Mouse (Mus musculus) G1E (cell line): ENCODE results near the gene Grik1. TPM values are rescaled to one million over a fixed set of nuclear protein-coding genes. Genes with fewer than 3 reads are reported as not detected.

Experiments
- ATAC-seq: 2 replicates; pipeline ENCODE4 v1.8.0; 2016; ENCODE audit warnings: mild to moderate bottlenecking; ENCODE audit not compliant: insufficient number of reproducible peaks, poor library complexity, low FRiP score, severe bottlenecking; ENCODE audit errors: extremely low read depth
- DNase-seq: peaks from one replicate; pipeline ENCODE4 v3.0.0; 2012; ENCODE audit warnings: low spot score
- H3K27me3 ChIP-seq: 2 replicates; pipeline ENCODE4 v1.6.1; 2012; ENCODE audit warnings: mild to moderate bottlenecking, low read length, inconsistent platforms; ENCODE audit not compliant: insufficient read depth
- H3K36me3 ChIP-seq: replicated peaks from 2 replicates; pipeline ENCODE3; 2012; ENCODE audit warnings: mild to moderate bottlenecking, inconsistent platforms
- H3K4me1 ChIP-seq: 2 replicates; pipeline ENCODE4 v1.6.1; 2012; ENCODE audit warnings: low read depth, low read length, inconsistent platforms, mixed read lengths; ENCODE audit not compliant: insufficient read depth
- H3K4me3 ChIP-seq: 2 replicates; pipeline ENCODE4 v1.5.1; 2012; ENCODE audit warnings: low read depth, mild to moderate bottlenecking, inconsistent platforms, low read length, moderate library complexity, mixed read lengths
- H3K9me3 ChIP-seq: replicated peaks from 2 replicates; pipeline ENCODE4 v1.6.1; 2012; ENCODE audit warnings: inconsistent platforms
- CTCF ChIP-seq: IDR thresholded peaks from 2 replicates; pipeline ENCODE4 v1.5.1; 2012; ENCODE audit warnings: low read depth, low read length, inconsistent platforms, mixed read lengths
- GATA1 ChIP-seq: IDR thresholded peaks from 2 replicates; pipeline ENCODE4 v1.6.1; 2012; ENCODE audit warnings: borderline replicate concordance, low read length, inconsistent platforms, mixed read lengths
- GATA2 ChIP-seq: IDR thresholded peaks from 2 replicates; pipeline ENCODE4 v1.6.1; 2012; ENCODE audit warnings: low read depth, low read length, inconsistent platforms, borderline replicate concordance
- POLR2AphosphoS5 ChIP-seq: IDR thresholded peaks from 2 replicates; pipeline ENCODE4 v1.6.1; 2012; ENCODE audit warnings: low read depth, low read length, inconsistent platforms; ENCODE audit not compliant: insufficient replicate concordance
- TAL1 ChIP-seq: conservative IDR thresholded peaks from 2 replicates; pipeline ENCODE4 v1.6.1; 2012; ENCODE audit warnings: low read depth, low read length, inconsistent platforms, mixed read lengths
- polyA plus RNA-seq: library from polyadenylated mRNA; stranded (reverse); fragments of >175 nt; gene quantifications from 2 replicates; pipeline ENCODE4 v1.2.3, GENCODE M21; 2012
- total RNA-seq, 2 experiments: library from RNA; stranded (forward) in 1 of 2; stranded (reverse) in 1 of 2; fragments of 200-1000 nt in 1 of 2; fragments of >200 nt in 1 of 2; fragmentation: Nextera tagmentation in 1 of 2; gene quantifications; 2 replicates each; pipeline ENCODE4 v1.2.3; 2014 to 2017

The Grik1 gene
- total and polyA plus RNA-seq, 3 experiments, result 0.05 TPM; not detected in 2

GRCm38 (mm10) chr16:87875927-87876326 is 414.1 kb downstream of the Grik1 start:
- TF ChIP-seq GATA2, result no peak
- no peak for TF ChIP-seq CTCF
- TF ChIP-seq GATA1, result no peak
- no peak for TF ChIP-seq TAL1
- no peak for TF ChIP-seq POLR2AphosphoS5
- H3K27me3 ChIP-seq, result no peaks in the 10 kb centered on the region
- peaks cover 8% of the 10 kb centered on the region for H3K9me3 ChIP-seq
- no peaks in the 10 kb centered on the region for H3K36me3 ChIP-seq
- H3K4me1 ChIP-seq, result no peaks in the 10 kb centered on the region
- DNase-seq, result no peak
- no peak overlapping the region for H3K4me3 ChIP-seq
- no peak for ATAC-seq

- H3K4me3 ChIP-seq, result no peak overlapping the region
- peaks cover 17% of the 10 kb centered on the region for H3K9me3 ChIP-seq
- no peaks in the 10 kb centered on the region for H3K27me3 ChIP-seq
- H3K36me3 ChIP-seq, result no peaks in the 10 kb centered on the region
- ATAC-seq, result no peak
- DNase-seq, result no peak
- TF ChIP-seq GATA1 (no peak), CTCF (no peak), GATA2 (no peak), TAL1 (no peak), POLR2AphosphoS5 (no peak)
- no peaks in the 10 kb centered on the region for H3K4me1 ChIP-seq
These were observed 425.5 kb downstream of the Grik1 start for GRCm38 (mm10) chr16:87864526-87864925.

GRCm38 (mm10) chr16:87861722-87862121 is 428.3 kb downstream of the Grik1 start:
- H3K4me1 ChIP-seq, result no peaks in the 10 kb centered on the region
- H3K36me3 ChIP-seq, result no peaks in the 10 kb centered on the region
- H3K9me3 ChIP-seq, result peaks cover 14% of the 10 kb centered on the region
- no peak for DNase-seq
- no peak overlapping the region for H3K4me3 ChIP-seq
- no peak for TF ChIP-seq POLR2AphosphoS5
- TF ChIP-seq CTCF, result no peak
- TF ChIP-seq TAL1, result no peak
- TF ChIP-seq GATA2, result no peak
- TF ChIP-seq GATA1, result no peak
- no peak for ATAC-seq
- no peaks in the 10 kb centered on the region for H3K27me3 ChIP-seq

- TF ChIP-seq POLR2AphosphoS5 (no peak), TAL1 (no peak), GATA1 (no peak), GATA2 (no peak), CTCF (no peak)
- Histone ChIP-seq H3K27me3 (no peaks in the 10 kb centered on the region), H3K4me1 (no peaks in the 10 kb centered on the region), H3K36me3 (no peaks in the 10 kb centered on the region), H3K9me3 (no peaks in the 10 kb centered on the region), H3K4me3 (no peak overlapping the region)
- DNase-seq, result no peak
- ATAC-seq, result no peak
These were observed 436.5 kb downstream of the Grik1 start for GRCm38 (mm10) chr16:87853451-87854085.

- DNase-seq (no peak), ATAC-seq (no peak)
- H3K4me1 ChIP-seq, result no peaks in the 10 kb centered on the region
- H3K27me3 ChIP-seq, result no peaks in the 10 kb centered on the region
- peaks cover 8% of the 10 kb centered on the region for H3K9me3 ChIP-seq
- TF ChIP-seq GATA2 (no peak), POLR2AphosphoS5 (no peak)
- no peaks in the 10 kb centered on the region for H3K36me3 ChIP-seq
- no peak overlapping the region for H3K4me3 ChIP-seq
These were observed 438.5 kb downstream of the Grik1 start for GRCm38 (mm10) chr16:87851550-87851949.

GRCm38 (mm10) chr16:87848799-87849198 is 441.3 kb downstream of the Grik1 start:
- Histone ChIP-seq H3K4me1 (no peaks in the 10 kb centered on the region), H3K27me3 (no peaks in the 10 kb centered on the region), H3K9me3 (peaks cover 14% of the 10 kb centered on the region), H3K4me3 (no peak overlapping the region), H3K36me3 (no peaks in the 10 kb centered on the region)
- no peak for ATAC-seq
- TF ChIP-seq CTCF (no peak), POLR2AphosphoS5 (no peak), GATA1 (no peak), GATA2 (no peak), TAL1 (no peak)
- no peak for DNase-seq

Other genes with a start within 250 kb of the Grik1 start
- not detected in 2 replicates for gene Cldn17, start 216.7 kb upstream of the Grik1 start, total RNA-seq (2014; fragmentation: Nextera tagmentation)
- 0.12 and 0.16 TPM in 2 replicates for gene Cldn17, start 216.7 kb upstream of the Grik1 start, total RNA-seq (2017)
- gene Cldn17, start 216.7 kb upstream of the Grik1 start, polyA plus RNA-seq, result not detected in 2 replicates